Mouse (Mus musculus) right cerebral cortex, postnatal 25 days (tissue): ENCODE results near the gene Rtl10.
A peak's percentile ranks its signal among the peaks of the same experiment; 100 is the strongest.
"Not testable (repeated sequence)": the region's sequence is repeated elsewhere in the genome, so short reads cannot be mapped to it uniquely, and the experiment has no call there.

Experiments
- DNase-seq: peaks from one replicate; pipeline ENCODE4 v3.0.0; 2022

The Rtl10 gene

DNA sequence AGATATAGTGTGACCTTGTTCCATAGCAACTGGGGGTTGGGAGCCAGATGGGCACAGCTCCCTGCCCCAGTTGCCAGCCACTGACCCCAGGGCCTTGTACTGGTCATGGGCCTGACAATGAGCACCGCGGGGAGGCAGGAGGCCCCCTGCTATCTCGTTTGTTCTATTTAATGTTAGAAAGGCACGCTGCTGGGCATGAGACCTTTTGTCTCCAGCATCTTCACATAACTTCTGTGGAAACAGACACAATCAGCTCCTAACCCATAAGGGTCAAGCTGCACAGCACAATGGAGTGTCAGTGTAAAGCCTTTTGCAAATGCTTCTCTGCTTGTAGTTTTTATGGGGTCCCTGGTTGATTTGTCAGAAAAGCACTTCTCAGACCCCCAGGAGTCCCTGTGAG is 14.3 kb upstream of the Rtl10 start:
- DNase-seq: no peak

DNA sequence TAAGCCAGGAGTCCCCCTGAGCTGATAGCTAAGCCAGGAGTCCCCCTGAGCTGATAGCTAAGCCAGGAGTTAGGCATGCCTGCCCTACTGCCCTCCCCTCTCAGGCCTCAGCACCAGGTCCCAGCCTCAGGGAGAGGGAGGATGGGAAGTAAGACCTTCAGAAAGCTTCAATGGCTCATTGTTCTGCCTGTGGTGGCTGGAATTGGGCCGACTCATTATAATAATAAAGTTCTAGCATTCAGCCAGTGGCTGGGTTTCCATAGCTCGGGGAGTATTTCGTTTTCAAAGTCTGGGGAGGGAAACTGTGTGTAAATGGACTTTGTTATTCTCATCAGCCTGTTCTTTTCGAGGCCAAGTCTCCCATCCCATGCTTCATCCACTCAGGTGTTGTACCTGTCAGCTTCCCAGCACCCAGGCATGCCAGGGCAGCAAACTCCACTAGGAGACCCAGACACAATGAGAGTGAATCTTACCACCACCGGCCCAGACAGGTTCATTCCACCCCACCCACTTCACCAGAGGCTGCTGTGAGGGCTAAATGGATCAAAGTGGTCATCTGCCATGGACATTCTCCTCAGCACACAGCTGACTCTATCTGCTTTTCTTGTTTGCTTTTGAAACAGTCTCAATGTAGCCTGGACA is 13.8 kb upstream of the Rtl10 start:
- no peak for DNase-seq

DNA sequence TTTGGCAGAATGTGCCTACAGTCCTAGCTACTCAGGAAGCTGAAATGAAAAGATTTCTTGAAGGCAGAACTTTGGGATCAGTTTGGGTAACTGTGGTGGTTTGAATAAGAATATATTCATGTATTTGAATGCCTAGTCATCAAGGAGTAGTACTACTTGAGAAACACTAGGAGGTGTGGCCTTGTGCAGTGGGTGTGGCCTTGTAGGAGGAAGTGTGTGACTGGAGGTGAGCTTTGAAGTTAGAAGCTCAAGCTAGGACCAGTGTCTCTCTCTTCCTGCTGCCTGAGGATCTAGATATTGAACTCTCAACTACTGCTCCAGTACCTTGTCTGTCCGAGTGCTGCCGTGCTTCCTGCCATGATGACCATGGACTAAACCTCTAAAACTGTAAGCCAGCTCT is 12.6 kb upstream of the Rtl10 start:
- DNase-seq: no peak

DNA sequence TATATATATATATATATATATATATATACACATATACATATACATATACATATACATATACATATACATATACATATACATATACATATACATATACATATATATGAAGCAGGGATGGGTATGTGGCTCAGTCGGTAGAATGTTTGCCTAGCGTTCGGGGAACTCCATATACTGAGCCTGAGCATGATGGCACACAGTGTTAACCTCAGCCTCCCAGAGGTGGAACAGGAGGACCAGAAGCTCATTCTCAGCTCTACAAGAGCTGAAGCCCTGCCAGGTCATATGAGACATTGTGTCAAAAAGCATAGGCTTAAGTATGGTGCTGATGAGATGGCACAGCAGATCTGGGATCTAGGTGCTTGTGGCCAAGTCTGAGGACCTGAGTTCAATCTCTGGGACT is 8.4 kb upstream of the Rtl10 start:
- no peak for DNase-seq

- no peak for DNase-seq
Observed at GRCm38 (mm10) chr16:18490894-18491293, 7.8 kb upstream of the Rtl10 start.

- DNase-seq: no peak
Observed at GRCm38 (mm10) chr16:18497865-18498515, 711 bp upstream of the Rtl10 start.

DNA sequence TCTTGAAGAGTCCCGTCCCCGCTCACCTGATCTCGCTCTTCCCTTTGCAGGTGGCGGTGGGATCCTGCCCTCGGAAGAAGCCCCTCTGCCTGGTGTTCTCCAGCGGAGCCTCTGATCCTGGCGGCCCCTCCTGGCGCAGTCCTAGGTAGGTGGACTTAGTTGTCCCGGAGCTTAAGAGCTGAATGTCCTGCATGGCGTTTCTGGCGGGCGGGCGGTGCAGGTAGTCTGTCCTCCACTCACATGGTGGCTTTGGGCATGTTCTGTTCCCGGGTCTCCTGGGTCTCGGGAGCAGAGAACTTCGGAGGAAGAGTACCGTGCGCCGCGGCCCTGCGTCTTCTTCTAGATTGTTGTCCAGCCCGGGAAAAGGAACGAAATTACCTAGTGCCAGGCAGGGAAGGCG is 295 bp downstream of the Rtl10 start:
- DNase-seq: no peak

GRCm38 (mm10) chr16:18501531-18501930 is 2.8 kb downstream of the Rtl10 start:
- no peak for DNase-seq

DNA sequence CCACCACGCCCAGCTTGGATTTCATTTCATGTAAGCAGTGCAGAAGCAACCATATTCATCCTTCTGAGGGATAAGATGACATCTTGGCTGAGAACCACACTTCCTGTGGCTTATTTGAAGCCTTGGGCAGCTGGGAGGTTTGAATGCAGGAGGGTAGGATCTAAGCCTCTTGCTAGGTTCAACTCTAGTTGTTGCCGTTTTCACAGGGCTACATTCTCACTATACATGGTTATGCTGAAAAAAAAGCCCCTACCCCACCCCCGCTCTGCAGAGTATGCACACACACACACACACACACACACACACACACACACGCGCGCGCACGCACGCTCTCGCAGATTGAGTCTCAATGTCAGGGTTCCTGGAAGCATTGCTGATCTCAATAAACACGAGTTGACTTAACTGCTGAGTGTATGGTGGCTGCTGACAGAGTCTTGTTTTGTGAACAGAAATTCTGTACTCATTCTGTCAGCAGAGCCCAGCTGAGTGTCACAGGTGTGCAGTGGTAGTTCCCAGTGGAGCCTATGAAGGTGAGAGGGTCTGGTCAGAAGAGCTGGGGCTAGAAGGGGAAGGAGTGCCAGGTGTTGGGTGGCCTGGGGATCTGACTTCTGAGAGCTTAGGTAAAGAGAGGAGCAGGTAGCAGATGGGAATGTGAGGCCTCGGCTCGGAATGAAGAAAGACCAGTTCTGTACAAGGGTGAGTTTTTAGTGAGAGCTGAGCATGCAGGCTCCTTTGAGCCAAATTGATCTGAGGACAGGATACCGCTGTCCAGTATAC is 5.1 kb downstream of the Rtl10 start:
- no peak for DNase-seq

GRCm38 (mm10) chr16:18506524-18507199 is 8.0 kb downstream of the Rtl10 start:
- no peak for DNase-seq

DNA sequence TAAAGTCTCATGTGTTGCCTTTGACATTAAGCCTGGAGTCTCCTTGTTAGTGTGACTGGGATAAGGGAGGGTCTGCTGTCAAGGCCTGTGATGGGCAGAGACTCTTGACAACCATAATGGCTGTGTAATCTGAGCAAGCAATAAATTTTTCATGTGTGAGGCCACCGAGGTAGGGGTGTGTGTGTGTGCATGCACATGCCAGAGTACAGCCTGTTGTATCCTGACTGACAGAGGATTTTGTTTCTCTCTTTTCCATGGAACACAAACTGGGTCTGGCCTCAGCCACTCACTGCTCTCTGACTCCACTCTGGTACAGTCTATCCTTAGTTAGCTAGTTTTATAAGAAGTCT is 8.5 kb downstream of the Rtl10 start:
- DNase-seq: no peak

GRCm38 (mm10) chr16:18511741-18512140 is 13.0 kb downstream of the Rtl10 start:
- no peak for DNase-seq

DNA sequence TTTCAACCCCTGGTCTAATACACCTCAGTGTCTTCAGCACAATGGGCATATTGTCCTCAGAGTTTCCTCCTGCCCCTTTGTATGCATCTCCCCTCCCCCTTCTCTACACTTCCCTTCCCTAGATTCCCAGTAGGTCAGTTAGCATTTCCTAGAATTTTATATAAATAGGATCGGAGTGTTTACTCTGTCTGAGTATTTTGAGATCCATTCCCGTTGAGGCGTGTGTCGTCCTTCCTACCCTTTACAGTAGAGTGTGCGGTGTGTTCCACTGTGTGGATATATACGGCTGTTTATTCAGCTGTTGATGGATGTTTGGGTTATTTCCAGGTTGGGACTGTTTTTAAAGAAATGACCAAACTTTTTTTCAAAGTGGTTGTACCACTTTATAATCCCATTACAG is 14.8 kb downstream of the Rtl10 start:
- DNase-seq: no peak

- DNase-seq: peak; percentile 14
Observed at GRCm38 (mm10) chr16:18518091-18518490, 19.4 kb downstream of the Rtl10 start.

GRCm38 (mm10) chr16:18523563-18524245 is 25.0 kb downstream of the Rtl10 start:
- DNase-seq: no peak

DNA sequence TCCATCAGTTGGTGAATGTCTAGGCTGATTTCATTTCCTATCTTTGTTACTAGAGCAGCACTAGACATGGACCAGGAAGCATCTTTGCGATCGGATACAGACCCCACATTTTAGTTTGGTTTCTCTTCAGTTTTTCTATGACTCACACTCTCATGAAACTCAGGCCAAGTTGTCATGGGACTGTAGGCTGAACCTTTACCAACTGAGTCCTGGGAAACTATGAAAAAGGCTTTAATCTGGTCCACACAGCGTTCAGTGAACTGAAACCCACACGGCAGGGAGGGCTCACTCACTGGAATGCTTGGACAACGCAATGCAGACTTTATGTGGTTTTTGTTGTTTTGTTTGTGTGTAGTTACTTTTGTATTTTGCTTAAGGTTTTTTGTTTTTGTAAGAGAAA is 30.0 kb downstream of the Rtl10 start:
- no peak for DNase-seq

- not testable (repeated sequence) for DNase-seq
Observed at GRCm38 (mm10) chr16:18533061-18533460, 34.4 kb downstream of the Rtl10 start.

DNA sequence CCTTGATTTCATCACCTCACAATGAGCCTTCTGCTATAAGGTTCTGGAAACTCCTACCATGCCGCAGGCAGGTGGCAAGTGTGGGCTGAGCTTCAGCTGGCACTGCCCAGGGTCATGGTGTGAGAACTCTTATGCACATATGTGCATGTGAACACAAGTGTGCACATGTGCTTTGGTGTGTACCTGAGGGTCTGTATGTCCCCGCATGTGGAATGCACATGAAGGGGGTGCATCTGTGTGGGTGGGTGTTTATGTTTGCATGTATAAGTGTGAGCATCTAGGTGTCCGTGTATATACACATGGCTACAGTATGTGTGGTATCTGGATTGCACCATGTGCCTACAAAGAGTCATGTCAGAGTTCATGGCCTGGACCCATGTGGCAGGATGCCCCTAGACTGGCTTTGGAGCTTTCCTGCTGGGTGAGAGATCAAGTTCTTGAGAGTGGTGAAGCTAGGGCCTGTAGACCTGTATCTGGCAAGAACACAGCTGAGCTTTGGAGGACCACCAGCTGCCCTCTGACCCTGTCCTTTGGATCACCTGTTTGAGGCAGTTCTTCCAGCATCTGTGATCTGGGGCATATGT is 38.8 kb downstream of the Rtl10 start:
- no peak for DNase-seq

- no peak for DNase-seq
Observed at GRCm38 (mm10) chr16:18539281-18539680, 40.6 kb downstream of the Rtl10 start.

DNA sequence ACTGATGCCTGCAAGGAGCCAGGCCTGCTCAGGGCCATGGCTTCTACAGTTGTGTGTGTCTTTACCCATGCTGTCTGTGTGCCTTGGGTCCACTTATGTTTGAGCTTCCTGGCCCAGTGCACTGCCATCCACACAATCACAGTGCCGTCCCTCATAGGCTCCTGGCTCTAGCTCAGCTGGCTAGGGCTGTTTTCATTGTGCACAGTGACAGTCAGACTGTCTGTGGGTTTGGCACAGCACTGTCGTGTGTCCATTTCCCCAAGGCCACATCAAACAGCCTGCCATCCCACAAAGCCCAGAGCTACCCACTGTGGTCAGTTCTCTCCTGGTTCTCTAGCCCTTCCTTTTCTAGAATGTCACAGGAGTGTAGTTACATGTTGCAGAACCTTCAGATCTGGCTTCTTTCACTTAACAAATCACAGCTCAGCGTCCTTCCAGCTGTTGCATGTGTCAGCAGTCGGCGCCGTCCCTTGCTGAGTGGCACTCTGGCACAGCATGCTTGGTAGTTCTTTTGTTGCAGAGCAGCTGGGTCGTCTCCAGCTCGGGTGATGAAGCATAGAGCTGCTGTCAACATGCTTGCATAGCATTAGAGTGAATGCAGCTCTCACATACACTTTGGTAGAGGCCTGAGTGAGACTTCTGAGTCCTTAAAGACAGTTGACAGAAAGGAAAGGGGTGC is 44.6 kb downstream of the Rtl10 start:
- DNase-seq: no peak

GRCm38 (mm10) chr16:18547891-18548290 is 49.2 kb downstream of the Rtl10 start:
- DNase-seq: no peak
